14 mouse cellular contexts compared by ENCODE assay signal in genomic region chr19:6846050-6846449, GRCm38 (mm10). TPM values are rescaled to one million over a fixed set of nuclear protein-coding genes. Genes with fewer than 3 reads are reported as not detected.
A peak's percentile ranks its signal among the peaks of the same experiment; 100 is the strongest.
DNase-seq lines count a peak whose midpoint lies in the region; ATAC-seq and TF ChIP-seq lines count a peak whose summit lies in the region.
"Had no signal": no experiment of that assay in that cellular context is flagged by ENCODE, and none has a peak within 500 bp of the region (broad histone marks: within the 10 kb centered on the region; RNA-seq: fewer than 3 reads in every experiment).

No protein-coding gene starts in this region.

- peak in 1 of 2 experiments; percentile 68 for DNase-seq in layer of hippocampus, adult 2 months (ENCODE audit: low spot score in 2 of 2)
- no peak for DNase-seq in layer of hippocampus, adult 9-10 months (ENCODE audit: low spot score)
- DNase-seq in right cerebral cortex, postnatal 14 days: peak; percentile 2
- DNase-seq in right cerebral cortex, postnatal 25 days: no peak
- DNase-seq: adrenal gland, adult 2 months; adrenal gland, postnatal 10 days; adrenal gland, postnatal 25 days; cerebellum, adult 2 months; cerebellum, adult 9-10 months; cerebellum, postnatal 25 days had no signal

- H3K4me1 ChIP-seq in forebrain, embryonic 13.5 days: peaks cover 9% of the 10 kb centered on the region

- H3K4me2 ChIP-seq in forebrain, embryonic 13.5 days: no peak overlapping the region
- H3K4me2 ChIP-seq: embryonic facial prominence, embryonic 12.5 days had no signal

- H3K4me3 ChIP-seq in layer of hippocampus, adult 2 months: no peak overlapping the region
- H3K4me3 ChIP-seq in forebrain, embryonic 13.5 days: no peak overlapping the region
- H3K4me3 ChIP-seq: embryonic facial prominence, embryonic 10.5 days; embryonic facial prominence, embryonic 12.5 days had no signal

- no peak for TF ChIP-seq CTCF in layer of hippocampus, adult 2 months (conservative IDR thresholded peaks at IDR 0.05)

- no peak overlapping the region for H3K9ac ChIP-seq in forebrain, embryonic 13.5 days
- H3K9ac ChIP-seq: embryonic facial prominence, embryonic 12.5 days had no signal

- no peaks in the 10 kb centered on the region for H3K9me3 ChIP-seq in forebrain, embryonic 13.5 days (replicated peaks)
- H3K9me3 ChIP-seq: embryonic facial prominence, embryonic 10.5 days; embryonic facial prominence, embryonic 12.5 days had no signal

- no peak for ATAC-seq in forebrain, embryonic 13.5 days
- ATAC-seq: forebrain, embryonic 16.5 days had no signal

- peaks cover 76% of the 10 kb centered on the region for H3K27me3 ChIP-seq in forebrain, embryonic 13.5 days

- H3K36me3 ChIP-seq in forebrain, embryonic 13.5 days (ENCODE audit: poor library complexity, severe bottlenecking): no peaks in the 10 kb centered on the region
- H3K36me3 ChIP-seq: embryonic facial prominence, embryonic 10.5 days; embryonic facial prominence, embryonic 12.5 days had no signal

- H3K27ac ChIP-seq in layer of hippocampus, adult 2 months: peak overlapping the region; percentile 82
- no peak overlapping the region for H3K27ac ChIP-seq in forebrain, embryonic 13.5 days
- H3K27ac ChIP-seq: embryonic facial prominence, embryonic 10.5 days; embryonic facial prominence, embryonic 12.5 days had no signal

- WGBS in forebrain, embryonic 13.5 days: 82% methylated on average over 4 of the region's 4 CpGs

RNA-seq across cellular contexts. Expression of gene Rps6ka4, which starts 5.6 kb away (rescaled TPM):
- 10 to 100 TPM; 38.3 to 39.1 TPM for total RNA-seq in layer of hippocampus, adult 2 months (2021)
- polyA plus RNA-seq in forebrain, embryonic 13.5 days (2015; fragmentation: Nextera tagmentation; extraction: Ambion mirVana): 4.0 and 4.2 TPM in 2 replicates

RNA-seq across cellular contexts. Expression of gene Ccdc88b, which starts 12.0 kb away (rescaled TPM):
- total RNA-seq in layer of hippocampus, adult 2 months (2021): 10 to 100 TPM; 14.6 to 15.7 TPM
- polyA plus RNA-seq in forebrain, embryonic 13.5 days (2015; fragmentation: Nextera tagmentation; extraction: Ambion mirVana): 0.19 and 0.71 TPM in 2 replicates
